Mouse (Mus musculus) frontal cortex, postnatal 36 days (tissue): ENCODE results near the gene Ceacam18.
A peak's percentile ranks its signal among the peaks of the same experiment; 100 is the strongest.
"Not testable (repeated sequence)": the region's sequence is repeated elsewhere in the genome, so short reads cannot be mapped to it uniquely, and the experiment has no call there.

Experiments
- DNase-seq, 2 experiments: peaks; one replicate each; pipeline ENCODE4 v3.0.0; 2022; ENCODE audit warnings: low spot score in 2 of 2

Gene Ceacam18

DNA sequence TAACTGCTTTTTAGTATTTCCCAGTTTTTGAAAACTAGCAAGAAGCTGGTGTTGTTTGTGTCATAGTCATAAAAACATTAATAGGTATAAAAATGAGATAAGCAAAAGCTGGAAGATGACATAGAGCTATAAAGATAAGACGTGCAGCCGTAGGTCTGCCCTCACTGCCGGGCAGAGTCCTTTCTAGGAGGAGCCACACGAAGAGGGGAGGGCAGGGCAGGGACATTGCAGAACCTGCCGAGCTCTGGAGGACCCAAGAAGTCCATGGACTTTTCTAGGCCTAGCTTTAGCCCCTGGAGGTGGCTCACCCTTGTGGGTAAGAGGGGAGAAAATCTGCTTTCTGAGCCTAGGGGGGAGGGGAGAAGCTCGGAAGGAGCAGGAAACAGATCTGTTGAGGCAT, at the start of gene Ceacam18:
Gene Ceacam18, plus strand, starts transcription at position 208 of the 400 bp plus-strand sequence.
- no peak for DNase-seq

DNA sequence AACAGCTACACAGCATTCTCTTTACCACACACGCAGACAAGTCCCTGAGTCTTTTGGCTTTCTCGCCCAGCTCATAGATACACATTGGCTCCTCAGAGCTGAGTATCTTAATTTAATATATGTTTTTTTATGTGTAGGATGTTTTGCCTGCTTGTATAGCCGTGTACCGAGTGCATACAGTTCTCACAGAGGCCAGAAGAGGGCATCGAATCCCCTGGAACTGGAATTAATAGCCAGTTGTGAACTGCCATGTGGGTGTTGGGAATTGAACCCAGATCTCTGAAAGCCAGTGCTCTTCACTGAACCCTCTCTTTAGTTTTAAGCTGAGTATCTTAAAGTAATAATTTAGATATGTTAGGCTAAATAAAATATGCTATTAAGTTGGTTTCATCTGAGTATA, 49.7 kb upstream of the Ceacam18 start:
- no peak for DNase-seq

DNA sequence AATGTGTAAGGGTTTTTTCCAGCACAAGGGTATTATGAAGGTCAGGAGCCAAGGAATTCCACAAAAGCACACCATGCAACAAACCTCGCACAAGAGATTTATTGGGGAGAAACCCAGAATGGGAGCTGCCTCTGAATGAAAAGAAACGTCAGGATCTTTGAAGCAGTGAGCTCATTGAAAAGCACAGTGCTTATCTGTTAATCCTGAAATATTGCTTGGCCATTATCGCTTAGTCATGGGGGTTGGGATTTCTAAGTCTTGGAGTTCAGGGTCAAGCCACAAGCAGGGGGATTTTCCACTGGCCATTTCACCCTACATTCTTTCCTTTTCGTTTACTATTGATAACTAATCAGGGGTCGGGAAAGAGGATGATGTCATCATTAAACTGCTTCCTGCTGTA, 32.6 kb upstream of the Ceacam18 start:
- no peak for DNase-seq

DNA sequence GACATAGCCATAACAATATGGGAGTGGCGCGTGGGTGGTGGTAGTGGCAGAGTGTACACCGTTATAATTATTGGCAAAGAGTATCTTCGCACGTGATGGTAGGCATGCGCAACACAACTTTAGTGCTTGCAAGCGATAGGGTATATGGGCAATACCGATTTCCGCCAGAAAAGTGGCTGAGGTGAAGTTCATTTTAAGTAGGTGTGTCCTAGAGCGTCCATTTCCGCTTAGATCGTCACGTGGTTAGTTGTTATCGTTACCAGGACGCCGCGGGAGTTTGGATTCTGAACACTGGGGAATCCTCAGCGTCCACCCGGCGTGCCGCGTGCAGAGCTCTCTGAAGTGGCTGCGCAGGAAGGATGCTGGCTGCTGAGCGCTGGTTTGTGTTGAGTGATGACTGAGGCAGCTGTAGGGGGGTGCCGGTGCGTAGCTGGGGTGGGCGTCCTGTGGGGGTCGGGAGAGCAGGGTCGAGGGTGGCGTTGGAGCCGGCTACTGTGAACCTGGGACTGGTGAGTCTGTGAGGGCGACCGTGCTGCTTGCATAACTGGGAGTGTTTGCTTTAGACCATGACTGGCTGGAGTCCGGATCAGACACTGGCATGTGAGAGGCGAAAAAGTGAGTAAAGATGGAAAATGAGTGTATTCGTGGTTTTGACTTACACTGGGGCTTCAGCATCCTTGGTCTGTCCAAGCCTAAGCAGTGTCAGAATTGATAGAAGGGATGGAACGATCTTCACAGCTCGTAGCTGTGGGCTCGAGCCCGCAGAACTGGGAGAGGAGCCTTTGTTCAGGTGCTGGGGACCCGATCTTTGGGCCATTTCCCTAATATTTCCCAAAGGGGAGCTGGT, 27.4 kb upstream of the Ceacam18 start, which contains the start of gene Zfp819:
Gene Zfp819, plus strand, starts transcription at position 274 of the 847 bp plus-strand sequence.
- DNase-seq: peak; percentile 56 to 82

DNA sequence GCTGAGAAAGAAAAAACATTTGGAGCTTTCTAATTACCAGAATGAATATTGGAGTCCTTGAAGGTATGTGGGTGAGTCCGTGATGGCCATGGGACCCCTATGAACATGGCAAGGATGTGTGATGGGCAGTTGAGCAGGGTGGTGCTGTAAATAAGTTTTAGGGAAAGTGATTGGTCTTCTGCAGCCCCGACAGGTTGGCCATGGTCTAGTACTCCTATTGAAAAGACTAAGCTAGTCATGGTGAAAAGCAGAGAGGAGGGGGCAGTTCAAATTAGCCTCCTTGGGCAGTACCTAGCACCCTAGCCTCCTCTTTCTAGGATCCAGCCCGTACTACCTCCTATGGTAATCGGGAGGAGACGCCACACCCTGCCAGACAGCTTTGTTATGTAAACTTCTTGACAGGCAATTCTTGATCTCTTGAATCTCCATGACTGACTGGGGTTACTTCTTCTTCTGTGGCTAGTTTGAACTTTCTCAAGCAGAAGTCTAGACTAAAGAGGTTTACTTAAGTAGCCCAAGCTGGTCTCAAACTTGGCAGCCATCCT, 26.7 kb upstream of the Ceacam18 start:
- DNase-seq: no peak

DNA sequence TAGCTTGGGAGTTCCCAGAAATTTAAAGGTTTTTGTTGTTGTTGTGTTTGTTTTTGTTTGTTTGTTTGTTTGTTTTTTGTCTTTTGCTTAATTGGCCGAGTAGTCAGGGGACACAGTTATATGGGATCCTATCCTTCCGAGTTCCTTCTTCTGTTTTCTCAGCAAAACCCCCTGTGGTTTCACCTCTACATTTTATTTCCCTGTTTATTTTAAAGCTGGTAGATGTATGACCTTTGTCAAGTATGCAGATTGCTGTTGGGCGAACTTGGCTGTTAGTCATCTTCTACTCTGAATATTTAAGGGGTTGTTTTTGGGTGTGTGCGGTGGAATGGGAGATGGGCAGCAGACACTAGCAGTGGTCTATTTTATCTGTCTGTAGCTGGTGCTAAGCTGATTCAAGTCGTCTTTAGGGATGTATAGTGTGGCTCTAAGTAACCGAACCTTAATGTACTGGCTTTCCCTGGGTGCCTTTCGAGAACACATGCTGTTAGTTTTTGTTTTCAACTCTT, 26.1 kb upstream of the Ceacam18 start:
- no peak for DNase-seq

DNA sequence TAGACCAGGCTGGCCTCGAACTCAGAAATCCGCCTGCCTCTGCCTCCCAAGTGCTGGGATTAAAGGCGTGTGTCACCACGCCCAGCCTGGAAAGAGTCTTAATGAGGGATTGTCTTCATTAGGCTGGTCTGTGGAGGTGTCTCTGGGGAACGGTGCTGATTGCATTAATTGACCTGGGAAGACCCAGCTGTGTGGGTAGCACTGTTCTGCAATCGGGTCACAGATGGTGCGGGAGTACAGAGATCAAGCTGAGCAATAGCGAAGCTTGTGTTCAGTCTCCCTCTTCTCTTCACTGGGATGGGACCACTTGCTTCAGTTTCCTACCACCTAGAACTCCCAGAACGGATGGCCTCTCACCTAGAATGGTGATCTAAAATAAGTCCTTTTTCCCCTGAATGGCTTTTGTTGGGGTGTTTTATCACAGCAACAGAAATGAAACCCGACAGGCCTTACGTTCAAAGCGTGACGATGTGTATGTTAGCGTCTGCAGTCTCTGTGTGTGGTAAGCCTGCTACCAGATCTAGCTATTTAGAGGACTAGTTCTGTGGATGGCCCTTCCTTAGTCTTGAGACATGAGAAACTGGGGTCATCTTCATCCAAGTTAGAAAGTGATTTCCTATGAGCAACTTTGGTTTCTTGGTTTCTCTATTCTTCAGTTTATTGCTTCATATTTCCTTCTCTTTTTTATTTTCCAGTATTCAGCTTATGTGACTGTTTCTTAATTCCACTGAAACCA, 20.5 kb upstream of the Ceacam18 start:
- DNase-seq: no peak

DNA sequence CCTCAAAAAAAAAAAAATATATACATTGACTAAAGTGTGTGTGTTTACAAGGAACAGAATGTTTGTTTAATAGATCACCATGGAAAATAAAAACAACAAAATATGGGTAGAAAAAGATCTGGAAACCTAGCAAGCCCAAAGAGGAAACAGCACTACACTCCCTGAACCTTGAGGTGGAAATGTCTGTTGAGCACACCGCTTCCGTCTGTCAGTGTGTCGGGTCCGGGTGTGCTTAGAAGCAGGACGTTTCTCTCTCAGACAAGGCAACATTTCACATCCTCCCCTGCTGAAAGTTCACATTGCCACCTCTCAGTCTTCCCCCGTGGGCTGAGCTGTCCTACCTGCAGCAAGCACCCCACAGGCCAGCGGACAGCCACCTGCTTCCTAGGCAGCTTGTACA, 11.6 kb upstream of the Ceacam18 start:
- no peak for DNase-seq

DNA sequence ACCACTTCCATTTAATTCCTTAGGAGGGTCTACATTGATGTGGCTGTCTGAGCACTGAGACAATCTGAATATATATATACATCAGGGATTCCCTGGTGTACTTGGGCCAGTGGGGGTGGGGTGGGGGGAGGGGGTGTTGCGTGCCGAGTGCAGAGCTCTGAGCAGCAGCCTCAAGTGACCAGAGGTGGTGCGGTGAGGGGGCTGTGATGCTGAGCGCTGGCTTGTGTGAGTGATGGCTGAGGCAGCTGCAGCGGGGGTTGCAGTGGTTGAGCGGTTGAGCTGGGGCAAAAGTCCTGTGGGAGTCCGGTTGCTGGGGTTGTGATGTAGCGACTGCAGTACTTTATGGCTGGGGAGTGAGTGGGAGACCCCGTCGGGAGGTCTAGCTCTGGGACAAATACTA, 10.7 kb upstream of the Ceacam18 start:
- no peak for DNase-seq

DNA sequence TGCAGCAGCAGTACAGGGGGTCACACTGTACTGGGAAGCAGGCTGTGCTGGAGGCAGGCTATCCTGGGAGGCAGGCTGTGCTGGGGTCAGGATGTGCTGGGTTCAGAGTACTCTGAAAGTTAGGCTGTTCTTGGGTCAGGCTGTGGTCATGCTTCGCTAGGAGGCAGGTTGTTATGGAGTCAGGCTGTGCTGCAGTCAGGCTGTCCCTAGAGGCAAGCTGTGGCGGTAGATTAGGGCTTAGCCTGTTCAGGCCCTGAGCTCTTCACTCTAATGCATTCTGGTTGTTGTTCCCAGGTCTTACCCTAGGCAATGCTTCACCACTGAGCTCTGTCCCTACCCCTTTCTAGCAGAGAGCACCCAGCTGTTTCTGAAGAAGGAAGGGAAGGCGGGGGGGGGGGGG, 9.4 kb upstream of the Ceacam18 start:
- no peak for DNase-seq

DNA sequence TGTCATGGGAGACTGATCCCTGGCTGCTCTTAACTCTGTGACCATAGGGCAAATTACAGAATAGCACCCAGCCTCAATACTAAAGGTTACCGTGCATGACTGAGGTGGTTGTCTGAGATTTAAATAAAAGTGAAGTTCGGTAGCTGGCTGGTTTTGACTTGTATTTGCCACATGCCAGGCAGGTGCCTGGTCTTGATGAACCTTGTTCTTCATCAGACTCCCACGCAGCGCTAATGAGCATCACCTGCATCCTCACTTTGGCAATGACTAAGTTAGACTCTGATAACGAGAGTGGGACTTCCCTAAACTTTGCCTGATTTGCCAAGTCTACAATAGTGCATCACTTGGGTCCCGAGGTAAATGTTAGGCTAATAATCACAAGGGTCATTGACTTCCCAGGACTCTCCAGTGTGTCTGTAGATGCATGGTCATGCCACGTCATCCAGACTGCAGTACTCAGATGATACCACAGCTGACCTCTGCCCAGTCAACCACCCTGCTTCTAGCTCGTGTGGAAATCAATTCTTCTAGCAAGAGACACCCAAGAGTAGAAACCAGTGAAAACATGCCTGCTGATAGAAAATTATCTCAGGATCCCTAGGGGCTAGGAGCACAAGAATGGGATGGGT, 8.6 kb upstream of the Ceacam18 start:
- DNase-seq: no peak

DNA sequence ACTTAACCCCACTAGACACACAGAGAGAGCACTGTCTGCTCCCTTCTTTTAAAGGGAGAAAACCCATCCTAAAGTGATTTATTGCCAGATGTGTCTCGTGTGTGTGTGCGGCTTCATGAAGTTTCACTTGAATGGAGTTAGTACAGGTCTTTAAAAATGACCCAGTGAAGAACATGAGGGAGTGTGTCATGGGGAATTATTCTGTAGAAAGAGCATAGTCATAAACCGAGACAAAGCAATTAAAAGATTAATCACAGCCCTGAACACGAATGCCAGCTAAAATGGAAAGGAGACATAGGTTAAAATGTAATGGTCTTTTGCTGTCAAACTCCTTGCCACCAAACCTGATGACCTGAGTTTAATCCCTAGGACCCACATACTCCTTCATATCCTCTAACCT, 567 bp upstream of the Ceacam18 start:
- DNase-seq: no peak

DNA sequence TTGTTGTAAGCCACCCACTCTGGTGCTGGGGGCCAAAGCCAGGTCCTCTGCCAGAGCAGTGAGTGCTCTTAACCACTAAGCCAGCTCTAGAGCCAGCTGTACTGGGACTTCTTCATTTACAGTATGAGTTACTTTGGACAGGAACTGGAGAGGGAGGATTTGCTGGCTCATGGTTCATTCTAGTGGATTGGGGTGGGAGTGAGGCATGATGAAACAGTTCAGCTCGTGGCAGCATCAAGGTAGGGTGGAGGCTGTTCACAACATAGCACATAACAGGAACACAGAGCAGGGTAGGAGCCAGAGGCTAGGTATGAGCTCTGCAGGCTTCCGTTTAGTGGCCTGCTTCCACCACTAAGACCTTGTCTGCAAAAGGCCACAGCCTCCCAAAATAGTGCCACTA, 1.7 kb downstream of the Ceacam18 start:
- no peak for DNase-seq

DNA sequence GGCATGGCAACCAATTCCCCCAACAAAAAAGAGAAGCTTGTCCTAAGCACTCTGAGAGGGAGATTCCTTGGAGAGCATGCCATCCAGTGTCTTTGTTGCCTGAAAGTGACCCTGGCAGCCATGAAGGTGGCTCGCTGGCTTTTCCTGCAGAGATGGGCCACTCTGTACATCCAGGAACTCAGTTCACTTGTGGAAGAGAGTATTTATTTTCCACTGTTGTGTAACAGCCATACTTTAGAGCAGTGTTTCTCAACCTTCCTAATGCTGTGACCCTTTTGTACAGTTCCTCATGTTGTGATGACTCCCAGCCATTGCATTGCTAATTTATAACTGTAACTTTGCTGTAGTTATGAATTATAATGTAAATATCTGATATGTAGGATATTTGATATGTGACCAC, 2.6 kb downstream of the Ceacam18 start:
- no peak for DNase-seq

DNA sequence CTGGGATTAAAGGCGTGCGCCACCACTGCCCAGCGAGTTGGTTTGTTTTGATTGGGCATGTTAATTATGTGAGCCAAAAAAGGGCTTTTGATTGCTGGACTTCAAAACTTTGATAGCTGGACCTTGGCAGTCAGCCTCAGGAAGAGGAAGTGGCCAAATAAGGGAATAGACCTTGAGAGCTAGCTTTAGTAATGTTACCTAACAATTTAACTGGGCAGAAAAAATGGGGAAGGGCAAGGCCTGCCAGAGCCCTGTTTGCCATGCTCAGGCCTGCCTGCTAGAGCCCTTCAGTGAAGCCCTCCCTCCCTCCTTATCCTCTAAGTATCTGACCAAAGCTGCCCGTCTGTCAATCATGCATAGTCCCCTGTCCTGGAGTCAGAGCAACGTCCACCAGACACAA, 8.1 kb downstream of the Ceacam18 start:
- no peak for DNase-seq

DNA sequence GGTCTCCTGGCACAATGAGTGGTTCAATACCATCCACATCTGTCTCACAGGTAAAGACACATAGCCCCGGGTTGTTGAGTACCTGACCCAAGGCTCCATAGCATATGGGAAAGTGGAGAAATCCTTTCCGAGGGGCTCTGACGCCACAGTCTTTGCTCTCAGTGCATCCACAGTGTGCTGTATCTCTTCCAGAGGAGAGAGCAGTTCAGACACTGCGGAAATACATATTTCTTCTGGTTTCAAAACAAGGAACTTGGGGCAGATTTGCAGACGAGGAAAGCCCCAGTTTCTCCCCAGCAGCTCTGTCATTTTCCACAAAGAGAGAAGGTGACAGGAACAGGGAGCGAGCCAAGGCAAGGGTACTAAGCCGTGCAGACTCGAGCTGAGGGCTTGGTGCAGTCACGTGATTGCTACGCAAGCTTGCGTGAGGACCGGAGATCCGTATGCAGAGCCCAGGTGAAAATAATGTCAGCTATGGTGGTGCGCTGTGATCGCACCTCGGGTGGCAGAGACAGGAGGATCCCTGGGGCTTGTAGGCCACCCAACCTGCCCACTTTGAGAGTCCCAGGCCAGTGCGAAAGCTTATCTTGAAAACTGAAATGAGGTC, 8.6 kb downstream of the Ceacam18 start:
- DNase-seq: no peak

DNA sequence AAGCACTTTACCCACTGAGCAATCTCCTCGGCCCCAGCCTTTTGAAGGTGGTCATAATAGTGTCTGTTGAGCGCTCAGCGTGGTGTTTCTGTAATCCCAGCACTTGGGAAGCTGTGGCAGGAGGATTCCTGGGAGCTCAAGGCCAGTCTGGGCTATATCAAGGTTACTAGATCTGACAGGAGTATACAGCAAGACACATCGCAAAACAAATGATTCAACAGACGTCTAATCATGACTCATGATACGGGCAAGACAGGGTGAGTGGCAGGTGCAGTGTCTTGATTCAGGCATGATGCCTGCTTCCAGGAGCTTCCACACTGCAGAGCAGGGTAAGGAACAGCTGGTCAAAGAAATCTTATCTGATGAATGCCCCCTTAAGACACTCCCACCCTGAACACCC, 18.2 kb downstream of the Ceacam18 start:
- no peak for DNase-seq

DNA sequence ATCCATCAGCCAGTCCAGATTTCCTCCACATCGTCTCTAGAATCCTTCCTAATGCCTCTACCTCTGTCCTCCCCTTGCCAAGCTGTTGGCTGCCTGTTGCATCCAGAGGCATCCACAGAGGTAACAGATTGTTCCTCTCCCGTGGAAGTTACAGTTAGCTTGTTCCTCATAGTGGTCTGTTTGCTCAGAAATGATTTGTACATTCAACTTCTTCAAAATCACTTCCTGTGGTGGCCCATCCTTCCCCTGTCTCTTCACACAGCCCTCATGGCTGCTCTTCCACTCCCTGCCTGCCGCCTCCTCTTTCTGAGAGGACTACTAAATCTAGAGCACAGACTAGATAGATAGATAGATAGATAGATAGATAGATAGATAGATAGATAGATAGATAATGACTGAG, 20.0 kb downstream of the Ceacam18 start:
- DNase-seq: no peak

DNA sequence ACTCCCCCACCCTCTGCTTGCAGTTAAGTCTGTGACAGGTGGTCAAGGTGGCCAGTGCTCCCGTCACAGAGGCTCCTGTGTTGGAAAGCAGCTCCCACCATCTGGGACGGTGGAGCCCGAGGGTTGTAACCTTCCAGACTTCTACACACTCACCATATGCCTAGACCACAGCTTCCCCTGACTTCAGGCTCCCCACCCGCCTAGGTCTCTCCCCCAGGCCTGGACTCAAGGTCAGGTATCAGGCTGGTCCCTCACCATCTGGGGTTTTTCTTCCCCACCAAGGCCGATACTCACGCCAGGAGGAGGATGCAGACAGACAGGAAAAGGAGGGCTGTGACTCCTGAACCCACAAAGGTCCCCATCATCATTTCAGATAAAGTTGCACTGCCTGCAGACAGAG, 21.7 kb downstream of the Ceacam18 start:
- DNase-seq: no peak

DNA sequence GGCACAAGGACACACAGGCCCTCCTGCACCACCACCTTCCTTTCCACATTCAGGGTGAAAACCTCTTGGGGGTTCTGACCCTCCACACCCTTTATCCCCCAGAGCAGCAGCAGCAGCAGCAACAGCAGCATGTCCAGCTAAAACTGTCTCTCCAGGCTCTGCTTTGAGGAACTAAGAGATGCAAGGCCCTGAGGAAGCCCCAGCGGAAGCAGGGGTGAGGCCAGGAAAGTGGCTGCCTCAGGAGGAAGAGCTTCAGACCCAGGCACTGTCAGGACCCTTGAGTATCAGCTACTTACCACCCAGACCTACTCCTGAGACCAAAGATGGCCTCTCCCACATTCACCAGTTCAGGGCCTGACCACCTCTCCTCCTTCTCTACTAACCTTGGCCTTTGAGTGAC, 25.5 kb downstream of the Ceacam18 start, which contains the start of gene Siglece:
Gene Siglece, minus strand, starts transcription at position 160 of the 400 bp plus-strand sequence.
- DNase-seq: no peak

DNA sequence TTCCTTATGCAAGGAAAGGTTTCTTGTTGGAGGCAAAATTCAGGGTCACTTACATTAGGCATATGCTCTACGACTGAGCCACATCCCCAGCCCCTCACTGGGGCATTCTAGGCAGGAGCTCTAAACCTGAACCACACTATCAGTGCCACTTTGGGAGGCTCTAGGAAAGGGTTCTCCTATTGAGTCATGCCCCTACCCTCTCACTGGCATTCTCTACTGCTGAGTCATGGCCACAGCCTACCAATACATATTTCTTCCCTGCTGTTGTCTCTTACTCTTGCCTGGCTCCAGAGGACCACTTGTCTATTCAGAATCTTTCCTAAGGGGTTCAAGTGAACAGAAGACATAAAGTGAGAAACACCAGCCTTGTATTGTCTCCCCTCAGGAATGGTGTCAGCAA, 28.3 kb downstream of the Ceacam18 start:
- no peak for DNase-seq

DNA sequence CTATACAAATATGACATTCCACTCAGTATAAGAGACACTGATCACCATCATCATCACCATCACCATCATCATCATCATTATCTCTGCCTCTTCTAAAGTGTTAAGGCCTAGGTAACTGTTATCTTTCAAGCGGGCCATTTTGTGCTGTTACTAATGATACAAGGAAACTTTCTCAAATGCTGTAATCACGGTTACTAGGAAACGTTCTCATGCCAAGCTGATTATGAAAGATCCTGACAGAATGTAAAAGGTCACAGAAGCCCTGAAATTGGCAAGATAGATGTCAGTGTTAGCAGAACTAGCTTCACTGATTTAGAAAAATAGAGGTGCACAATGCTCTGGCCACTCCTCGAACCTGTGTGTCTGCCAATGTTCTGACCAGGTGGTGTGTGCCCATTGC, 32.7 kb downstream of the Ceacam18 start:
- not testable (repeated sequence) for DNase-seq
